Mouse (Mus musculus) neural tube, embryonic 14.5 days (tissue): Measurements from ENCODE around the gene Stx5a. TPM values are rescaled to one million over a fixed set of nuclear protein-coding genes. Genes with fewer than 3 reads are reported as not detected.

Experiments
- ATAC-seq: fragments of 200-750 bp; cut with Nextera tagmentation; 2 replicates; pipeline ENCODE4 v1.8.0; 2017; ENCODE audit warnings: low read depth, mild to moderate bottlenecking, moderate TSS enrichment, moderate library complexity
- H3K27ac ChIP-seq: fragments of 300-500 bp; sonication (generic); 2 replicates; pipeline ENCODE4 v1.5.1; 2014; ENCODE audit warnings: low read depth, mild to moderate bottlenecking, control low read depth, low read length, moderate library complexity, mixed read lengths
- H3K27me3 ChIP-seq: fragments of 300-500 bp; sonication (generic); 2 replicates; pipeline ENCODE4 v1.6.1; 2014; ENCODE audit warnings: low read length; ENCODE audit not compliant: control insufficient read depth, insufficient read depth
- H3K36me3 ChIP-seq: fragments of 300-500 bp; sonication (generic); 2 replicates; pipeline ENCODE4 v1.6.1; 2014; ENCODE audit warnings: low read length, mixed read lengths; ENCODE audit not compliant: control insufficient read depth, insufficient read depth
- H3K4me1 ChIP-seq: fragments of 300-500 bp; sonication (generic); 2 replicates; pipeline ENCODE4 v1.6.1; 2014; ENCODE audit warnings: low read length; ENCODE audit not compliant: control insufficient read depth, insufficient read depth
- H3K4me2 ChIP-seq: fragments of 300-500 bp; sonication (generic); 2 replicates; pipeline ENCODE4 v1.6.1; 2014; ENCODE audit warnings: mild to moderate bottlenecking, low read depth, low read length, control low read depth
- H3K4me3 ChIP-seq: fragments of 300-500 bp; sonication (generic); 2 replicates; pipeline ENCODE4 v1.5.1; 2014; ENCODE audit warnings: low read depth, low read length, control low read depth, mixed read lengths
- H3K9ac ChIP-seq: fragments of 300-500 bp; sonication (generic); replicated peaks from 2 replicates; pipeline ENCODE4 v1.6.1; 2014; ENCODE audit warnings: low read depth, mild to moderate bottlenecking, control low read depth, low read length, mixed read lengths
- H3K9me3 ChIP-seq: fragments of 300-500 bp; sonication (generic); 2 replicates; pipeline ENCODE4 v1.6.1; 2016; ENCODE audit warnings: low read length; ENCODE audit not compliant: control insufficient read depth
- WGBS: fragments of 180-500 bp; shearing (Covaris S2); extraction: QIAGEN DNeasy Blood & Tissue Kit; methylation state at CpG from one replicate; pipeline ENCODE4 v1.1.7; 2014; 5-methylcytosine and 5-hydroxymethylcytosine counted together
- polyA plus RNA-seq: library from polyadenylated mRNA; unstranded; fragments of >200 nt; fragmentation: Nextera tagmentation; extraction: Ambion mirVana; gene quantifications from 2 replicates; pipeline ENCODE4 v1.2.1, GENCODE M21; 2014

Stx5a gene
- polyA plus RNA-seq, 1 experiment from 2014 or later, result 115 TPM

GRCm38 (mm10) chr19:8706132-8706667, 35.0 kb upstream of the Stx5a start:
- Histone ChIP-seq H3K27me3 (no peaks in the 10 kb centered on the region), H3K36me3 (peaks cover 36% of the 10 kb centered on the region), H3K4me1 (peaks cover 4% of the 10 kb centered on the region; the same call in 1 of the 2 replicates), H3K4me2 (no peak overlapping the region), H3K27ac (no peak overlapping the region), H3K9ac (no peak overlapping the region), H3K4me3 (no peak overlapping the region), H3K9me3 (no peaks in the 10 kb centered on the region)
- ATAC-seq, result 0 out of 2 replicates have a peak, but pooled peaks have one; percentile 25
- 84% methylated on average over 7 of the region's 7 CpGs for WGBS

- H3K4me1 ChIP-seq, result peaks cover 6% of the 10 kb centered on the region
- no peak overlapping the region for H3K9ac ChIP-seq
- peaks cover 40% of the 10 kb centered on the region for H3K36me3 ChIP-seq
- no peak for ATAC-seq
- H3K9me3 ChIP-seq, result no peaks in the 10 kb centered on the region
- no peak overlapping the region for H3K27ac ChIP-seq
- no peaks in the 10 kb centered on the region for H3K27me3 ChIP-seq
- H3K4me2 ChIP-seq, result no peak overlapping the region
- WGBS, result 98% methylated on average over 7 of the region's 7 CpGs
- H3K4me3 ChIP-seq, result no peak overlapping the region
Observed at GRCm38 (mm10) chr19:8706930-8707329, 34.3 kb upstream of the Stx5a start.

- ATAC-seq, result no peak
- Histone ChIP-seq H3K27ac (no peak overlapping the region), H3K9me3 (no peaks in the 10 kb centered on the region), H3K4me1 (peaks cover 15% of the 10 kb centered on the region), H3K27me3 (no peaks in the 10 kb centered on the region), H3K9ac (no peak overlapping the region), H3K4me3 (no peak overlapping the region), H3K36me3 (peaks cover 40% of the 10 kb centered on the region), H3K4me2 (no peak overlapping the region)
- 95% methylated on average over 8 of the region's 8 CpGs for WGBS
Observed at GRCm38 (mm10) chr19:8708954-8709353, 32.3 kb upstream of the Stx5a start.

- no peak for ATAC-seq
- H3K27me3 ChIP-seq, result no peaks in the 10 kb centered on the region
- no peak overlapping the region for H3K4me2 ChIP-seq
- peaks cover 40% of the 10 kb centered on the region for H3K36me3 ChIP-seq
- no peak overlapping the region; the same call in 1 of the 2 replicates for H3K9ac ChIP-seq
- H3K4me3 ChIP-seq, result no peak overlapping the region
- no peak overlapping the region for H3K27ac ChIP-seq
- H3K4me1 ChIP-seq, result peaks cover 15% of the 10 kb centered on the region
- WGBS, result 84% methylated on average over 2 of the region's 2 CpGs
- H3K9me3 ChIP-seq, result no peaks in the 10 kb centered on the region
Observed at GRCm38 (mm10) chr19:8710057-8710456, 31.2 kb upstream of the Stx5a start.

- peaks cover 15% of the 10 kb centered on the region for H3K4me1 ChIP-seq
- peak overlapping the region; percentile 25; the same call in 1 of the 2 replicates for H3K27ac ChIP-seq
- H3K36me3 ChIP-seq, result peaks cover 40% of the 10 kb centered on the region
- no peak for ATAC-seq
- no peak overlapping the region for H3K9ac ChIP-seq
- no peak overlapping the region; the same call in 1 of the 2 replicates for H3K4me3 ChIP-seq
- H3K27me3 ChIP-seq, result no peaks in the 10 kb centered on the region
- peak overlapping the region; percentile 66 for H3K4me2 ChIP-seq
- H3K9me3 ChIP-seq, result no peaks in the 10 kb centered on the region
- WGBS, result 83% methylated on average over 4 of the region's 4 CpGs
Observed at GRCm38 (mm10) chr19:8711506-8711905, 29.7 kb upstream of the Stx5a start.

GRCm38 (mm10) chr19:8711949-8712869, 29.0 kb upstream of the Stx5a start:
- Histone ChIP-seq H3K4me2 (peak overlapping the region; percentile 66), H3K9ac (peak overlapping the region; percentile 85), H3K4me1 (peaks cover 15% of the 10 kb centered on the region), H3K4me3 (peak overlapping the region; percentile 76), H3K27me3 (no peaks in the 10 kb centered on the region), H3K27ac (peak overlapping the region; percentile 88), H3K9me3 (no peaks in the 10 kb centered on the region), H3K36me3 (peaks cover 35% of the 10 kb centered on the region)
- WGBS, result 68% methylated on average over 10 of the region's 10 CpGs
- no peak for ATAC-seq

GRCm38 (mm10) chr19:8712870-8713305, 28.3 kb upstream of the Stx5a start:
- no peaks in the 10 kb centered on the region for H3K9me3 ChIP-seq
- no peaks in the 10 kb centered on the region for H3K27me3 ChIP-seq
- peaks cover 15% of the 10 kb centered on the region for H3K4me1 ChIP-seq
- 0% methylated on average over 13 of the region's 13 CpGs for WGBS
- peak; percentile 70 for ATAC-seq
- H3K36me3 ChIP-seq, result peaks cover 29% of the 10 kb centered on the region
- peak overlapping the region; percentile 88 for H3K27ac ChIP-seq
- H3K9ac ChIP-seq, result peak overlapping the region; percentile 85
- H3K4me2 ChIP-seq, result peak overlapping the region; percentile 66
- peak overlapping the region; percentile 76 for H3K4me3 ChIP-seq

- 0% methylated on average over 51 of the region's 51 CpGs for WGBS
- H3K27me3 ChIP-seq, result no peaks in the 10 kb centered on the region
Observed at GRCm38 (mm10) chr19:8713306-8713996, 27.8 kb upstream of the Stx5a start.

More at GRCm38 (mm10) chr19:8713306-8713996, 27.8 kb upstream of the Stx5a start:
- ATAC-seq, result peak; percentile 93
- Histone ChIP-seq H3K27ac (peak overlapping the region; percentile 88), H3K9me3 (no peaks in the 10 kb centered on the region), H3K4me3 (peak overlapping the region; percentile 76), H3K4me2 (peak overlapping the region; percentile 66), H3K4me1 (peaks cover 15% of the 10 kb centered on the region), H3K9ac (peak overlapping the region; percentile 85), H3K36me3 (peaks cover 24% of the 10 kb centered on the region)
